Mouse (Mus musculus) CD4-positive helper T cell, adult 2 months (primary cell): ENCODE measurements around the gene Birc6.
"Not testable (repeated sequence)": the region's sequence is repeated elsewhere in the genome, so short reads cannot be mapped to it uniquely, and the experiment has no call there.

Experiments used
- DNase-seq: peaks from one replicate; pipeline ENCODE4 v3.0.0-alpha.2; 2012; ENCODE audit warnings: low read depth, missing footprints, low spot score

The Birc6 gene

GRCm38 (mm10) chr17:74559891-74560290 is 31.8 kb downstream of the Birc6 start:
- no peak for DNase-seq

DNA sequence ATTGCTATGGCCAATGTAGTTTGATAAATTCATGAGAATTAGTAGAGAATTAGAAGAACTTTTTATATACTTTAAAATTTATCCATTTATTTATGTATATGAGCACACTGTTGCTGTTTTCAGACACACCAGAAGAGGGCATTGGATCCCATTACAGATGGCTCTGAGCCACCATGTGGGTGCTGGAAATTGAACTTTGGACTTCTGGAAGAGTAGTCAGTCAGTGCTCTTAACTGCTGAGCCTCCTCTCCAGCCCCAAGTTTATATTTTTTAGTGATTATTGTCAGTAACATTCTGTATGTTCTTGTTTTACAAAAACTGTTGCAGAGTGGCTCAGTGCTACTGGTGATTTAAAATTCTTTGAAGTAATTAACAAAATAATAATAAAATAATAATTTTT is 36.1 kb downstream of the Birc6 start:
- DNase-seq = no peak

DNA sequence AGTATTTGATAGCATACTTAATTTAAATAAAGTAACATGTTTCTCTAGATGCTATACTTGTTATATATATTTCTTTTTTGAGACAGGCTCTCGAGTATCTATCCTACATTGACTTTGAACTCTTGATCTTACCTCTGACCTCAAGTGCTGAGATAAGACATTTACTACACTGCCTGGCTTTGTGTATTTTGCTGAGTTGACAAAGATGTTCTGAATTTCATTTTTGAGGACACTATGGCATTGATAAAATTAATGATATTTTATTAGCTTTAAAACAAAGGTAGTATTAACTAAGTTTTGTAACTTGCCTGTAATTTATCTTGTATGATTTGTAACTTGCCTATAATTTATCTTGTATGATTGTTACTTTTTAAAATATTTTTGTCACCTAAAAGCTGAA is 41.1 kb downstream of the Birc6 start:
- DNase-seq = no peak

DNA sequence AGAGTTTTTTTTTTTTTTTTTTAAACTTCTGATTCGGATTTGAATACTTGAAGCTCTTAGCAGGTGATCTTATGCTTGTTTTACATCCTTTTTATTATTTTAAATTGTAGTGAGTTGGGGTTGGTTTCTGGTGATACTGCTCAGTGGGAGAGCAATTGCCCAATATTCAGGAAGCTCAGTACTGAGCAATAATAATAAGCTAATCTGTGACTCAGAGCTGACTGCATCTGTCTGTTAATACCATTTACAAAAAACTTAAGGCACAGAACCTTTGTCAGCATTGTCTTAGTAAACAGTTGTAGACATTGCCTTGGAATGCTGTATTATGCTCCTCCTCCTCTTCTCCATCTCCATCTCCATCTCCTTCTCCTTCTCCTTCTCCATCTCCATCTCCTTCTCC is 42.5 kb downstream of the Birc6 start:
- DNase-seq = no peak

DNA sequence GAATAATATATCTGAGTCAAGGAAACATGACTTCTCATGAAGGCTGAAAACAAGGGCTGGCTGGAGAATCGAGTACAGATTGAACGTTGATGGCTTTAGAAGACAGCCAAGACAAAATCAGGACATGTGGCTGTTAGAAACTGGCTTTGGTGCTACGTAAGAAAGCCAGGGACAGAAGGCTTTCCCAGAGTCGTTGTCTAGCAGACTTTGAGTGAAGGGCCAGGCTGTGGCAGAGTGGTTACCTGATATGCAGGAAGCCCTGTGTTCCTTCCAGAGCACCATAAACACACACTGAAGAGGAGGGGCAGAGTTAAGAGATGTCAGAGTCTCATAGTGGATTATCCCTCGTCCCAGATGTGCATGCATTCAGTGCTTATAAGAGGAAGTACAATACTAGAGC is 49.1 kb downstream of the Birc6 start:
- DNase-seq = no peak

- no peak for DNase-seq
Observed at GRCm38 (mm10) chr17:74579586-74579985, 51.5 kb downstream of the Birc6 start.

- no peak for DNase-seq
Observed at GRCm38 (mm10) chr17:74580738-74581137, 52.6 kb downstream of the Birc6 start.

- no peak for DNase-seq
Observed at GRCm38 (mm10) chr17:74586768-74587167, 58.7 kb downstream of the Birc6 start.

DNA sequence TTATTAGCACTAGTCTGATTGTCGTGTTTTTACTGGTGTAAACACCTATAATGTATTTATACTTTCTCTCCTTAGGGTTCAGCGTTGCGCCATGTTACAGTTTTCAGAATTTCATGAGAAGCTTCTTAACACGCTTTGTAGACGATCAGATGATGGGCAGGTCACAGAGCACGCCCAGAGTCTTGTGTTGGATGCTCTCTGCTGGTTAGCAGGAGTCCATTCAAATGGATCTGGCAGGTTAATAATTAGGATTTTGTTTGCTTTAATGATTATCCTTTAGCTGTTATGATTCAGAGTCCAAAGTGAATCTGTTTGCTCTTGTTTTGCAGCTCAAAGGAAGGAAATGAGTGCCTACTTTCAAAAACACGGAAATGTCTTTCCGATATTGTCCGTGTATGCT is 70.8 kb downstream of the Birc6 start:
- DNase-seq = no peak

DNA sequence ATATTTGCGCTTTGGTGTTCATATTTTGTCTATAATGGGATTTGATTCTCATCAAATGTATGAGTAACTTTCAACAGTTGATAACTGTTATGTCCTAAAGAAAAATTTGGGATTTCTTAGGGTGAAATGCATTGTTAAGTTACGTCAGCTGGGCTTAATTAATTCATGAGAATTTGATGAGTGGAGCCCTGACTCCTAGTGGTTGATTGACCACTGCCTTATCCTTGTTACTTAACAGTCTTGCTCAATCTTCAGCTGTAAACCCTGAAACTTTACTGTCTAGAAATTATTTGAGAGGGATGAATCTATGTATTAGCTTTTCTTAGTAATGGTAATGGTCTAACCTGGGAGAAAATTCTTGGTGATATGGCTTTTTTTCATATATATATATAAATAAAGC is 71.3 kb downstream of the Birc6 start:
- DNase-seq = no peak

DNA sequence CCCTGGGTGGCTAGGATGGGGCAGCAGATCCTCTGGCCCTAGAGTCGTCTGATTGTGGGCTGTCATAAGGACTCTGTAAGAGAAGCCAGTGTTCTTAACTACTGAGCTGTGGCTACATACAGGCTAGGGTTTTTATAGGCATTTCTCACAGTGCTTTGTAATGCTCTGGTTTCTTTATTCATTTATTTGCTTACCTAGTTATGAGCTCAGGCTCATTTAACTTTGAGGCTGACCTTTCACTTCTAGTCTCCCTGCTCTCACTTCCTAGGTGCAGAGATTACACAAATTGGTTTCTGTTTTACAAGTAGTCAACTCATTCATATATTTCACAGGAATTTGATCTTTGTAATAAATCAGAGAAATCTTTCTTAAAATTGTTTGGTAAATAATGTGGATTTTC is 73.1 kb downstream of the Birc6 start:
- DNase-seq = no peak

DNA sequence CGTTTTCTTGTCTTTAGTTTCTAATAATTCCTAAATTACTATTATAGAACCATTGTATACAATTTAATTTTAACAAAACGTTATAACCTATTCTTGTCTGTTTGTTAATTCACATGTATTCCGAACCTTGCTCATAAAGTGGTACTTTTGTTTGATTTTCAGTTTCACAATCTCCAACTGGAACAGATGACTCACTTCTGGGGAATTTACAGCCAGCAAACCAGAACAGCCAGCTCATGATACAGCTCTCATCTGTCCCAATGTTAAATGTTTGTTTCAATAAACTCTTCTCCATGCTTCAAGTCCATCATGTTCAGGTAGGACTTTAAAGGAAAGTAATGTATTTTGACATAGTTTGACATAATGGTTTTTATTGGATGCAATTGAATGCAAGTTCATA is 102.7 kb downstream of the Birc6 start:
- DNase-seq = no peak

DNA sequence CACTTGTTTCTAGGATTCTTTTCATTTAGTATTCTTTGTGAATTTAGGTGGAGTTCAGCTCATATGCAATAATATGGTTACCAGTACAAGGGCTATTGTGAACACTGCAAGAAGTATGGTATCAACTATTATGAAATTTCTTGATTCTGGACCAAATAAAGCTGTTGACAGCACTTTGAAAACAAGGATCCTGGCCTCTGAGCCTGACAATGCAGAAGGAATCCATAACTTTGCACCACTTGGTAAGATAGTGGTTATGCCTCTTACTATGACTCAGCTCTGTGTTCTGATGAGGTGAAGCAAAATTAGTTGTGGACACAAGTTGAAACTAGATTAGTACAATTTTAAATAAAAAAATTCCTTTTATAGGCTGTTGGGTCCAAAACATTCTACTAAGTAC is 114.3 kb downstream of the Birc6 start:
- no peak for DNase-seq

DNA sequence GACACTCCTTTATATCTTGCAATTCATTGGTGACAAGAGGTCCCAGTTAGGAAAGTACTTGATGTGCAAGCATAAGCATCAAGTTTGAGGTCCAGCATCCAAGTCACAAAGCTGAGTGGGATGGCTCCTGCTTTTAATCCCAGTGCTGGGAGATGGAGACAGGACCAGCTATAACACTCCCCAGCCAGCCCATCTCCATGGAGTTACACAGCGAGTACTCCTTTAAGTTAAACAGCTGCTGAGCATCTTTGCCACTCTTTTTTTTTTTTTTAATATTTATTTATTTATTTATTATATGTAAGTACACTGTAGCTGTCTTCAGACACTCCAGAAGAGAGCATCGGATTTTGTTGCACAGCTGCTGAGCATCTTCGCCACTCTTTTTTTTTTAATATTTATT is 130.3 kb downstream of the Birc6 start:
- DNase-seq = no peak

- DNase-seq = no peak
Observed at GRCm38 (mm10) chr17:74668010-74668409, 139.9 kb downstream of the Birc6 start.

- DNase-seq = no peak
Observed at GRCm38 (mm10) chr17:74670031-74670430, 141.9 kb downstream of the Birc6 start.

DNA sequence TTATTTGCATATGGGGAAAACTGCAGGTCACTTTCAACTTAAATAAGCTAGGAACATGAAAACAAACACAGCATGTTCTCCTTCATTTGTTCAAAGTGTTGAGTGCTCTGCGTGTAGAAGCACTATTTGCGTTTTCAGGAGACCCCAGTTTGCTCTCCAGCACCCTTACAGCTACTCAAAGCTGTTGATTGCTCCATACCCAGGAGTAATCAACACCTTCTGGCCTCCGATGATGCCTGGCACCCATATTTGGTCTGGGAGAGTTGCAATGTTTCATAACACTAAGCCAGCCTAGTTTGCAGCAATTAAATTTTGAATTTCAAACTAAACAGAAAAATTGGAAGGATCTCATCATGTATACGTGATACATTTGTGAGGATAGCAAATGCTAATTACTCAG is 144.4 kb downstream of the Birc6 start:
- DNase-seq = no peak

DNA sequence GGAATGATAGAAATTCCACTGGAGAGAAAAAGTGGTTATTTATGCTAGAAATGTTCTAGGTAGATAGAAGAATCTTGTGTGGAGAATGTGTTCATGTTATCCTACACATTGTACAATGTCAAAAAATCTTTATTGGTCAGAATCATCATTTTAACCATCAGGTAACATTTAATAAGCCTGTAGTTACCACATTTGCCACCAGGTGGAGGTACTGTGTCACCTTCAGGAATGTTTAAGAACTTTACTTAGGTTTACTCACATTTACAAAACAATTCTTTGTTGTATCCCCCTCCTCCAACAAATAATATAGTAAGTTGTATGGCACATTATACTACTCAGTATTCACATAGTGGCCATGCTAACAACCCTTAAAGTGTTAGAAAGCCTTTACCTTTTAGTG is 145.2 kb downstream of the Birc6 start:
- DNase-seq = peak; percentile 53

- DNase-seq = no peak
Observed at GRCm38 (mm10) chr17:74678061-74678460, 150.0 kb downstream of the Birc6 start.

GRCm38 (mm10) chr17:74684927-74685326 is 156.8 kb downstream of the Birc6 start:
- DNase-seq = no peak

- DNase-seq = no peak
Observed at GRCm38 (mm10) chr17:74688555-74688954, 160.5 kb downstream of the Birc6 start.

DNA sequence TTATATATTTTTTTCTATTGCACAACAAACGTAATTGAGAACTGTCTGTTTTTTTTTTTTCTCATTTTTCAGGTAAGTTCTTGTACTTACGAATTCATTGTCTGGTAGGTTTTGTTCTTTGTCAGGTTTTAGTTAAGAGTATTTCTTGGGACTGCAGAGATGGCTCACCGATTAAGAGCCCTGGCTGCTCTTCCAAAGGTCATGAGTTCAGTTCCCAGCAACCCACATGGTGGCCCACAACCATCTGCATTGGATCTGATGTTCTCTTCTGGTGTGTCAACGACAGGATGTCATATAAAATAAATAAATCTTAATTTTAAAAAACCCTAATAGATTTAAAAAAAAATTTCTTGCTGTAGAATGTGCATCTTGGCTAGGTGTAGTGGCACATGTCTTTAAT is 161.3 kb downstream of the Birc6 start:
- DNase-seq = no peak

DNA sequence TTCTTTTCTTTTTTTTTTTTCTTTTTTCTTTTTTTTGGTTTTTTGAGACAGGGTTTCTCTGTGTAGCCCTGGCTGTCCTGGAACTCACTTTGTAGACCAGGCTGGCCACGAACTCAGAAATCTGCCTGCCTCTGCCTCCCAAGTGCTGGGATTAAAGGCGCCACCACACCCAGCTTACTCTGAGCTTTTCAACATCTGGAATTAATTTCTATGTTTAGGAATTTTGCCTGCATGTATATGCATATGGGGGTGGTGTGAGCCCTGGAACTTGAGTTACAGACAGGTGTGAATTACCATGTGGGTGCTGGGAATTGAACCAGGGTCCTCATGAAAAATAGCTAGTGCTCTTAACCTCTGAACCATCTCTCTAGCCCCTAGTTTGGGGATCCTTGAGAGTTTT is 173.6 kb downstream of the Birc6 start:
- DNase-seq = not testable (repeated sequence)

DNA sequence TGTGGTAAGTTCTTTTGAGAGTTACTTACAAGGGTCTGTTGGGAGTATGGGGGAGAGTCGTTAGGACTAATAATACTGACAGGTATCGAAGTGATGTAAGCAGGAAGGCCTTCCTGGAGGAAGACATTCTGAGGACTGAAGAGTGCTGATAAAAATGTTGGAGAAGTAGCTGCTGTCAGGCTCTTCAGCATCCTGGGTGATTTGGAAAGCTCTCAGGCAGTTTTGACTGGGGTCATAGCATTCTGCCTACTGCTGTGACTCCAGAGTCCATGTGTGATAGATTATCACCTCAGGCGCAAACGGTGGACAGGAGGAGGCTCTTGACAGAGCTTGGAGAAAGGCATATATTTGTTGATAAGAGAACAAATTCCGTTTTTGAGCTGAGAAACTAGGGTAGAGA is 177.4 kb downstream of the Birc6 start:
- no peak for DNase-seq

DNA sequence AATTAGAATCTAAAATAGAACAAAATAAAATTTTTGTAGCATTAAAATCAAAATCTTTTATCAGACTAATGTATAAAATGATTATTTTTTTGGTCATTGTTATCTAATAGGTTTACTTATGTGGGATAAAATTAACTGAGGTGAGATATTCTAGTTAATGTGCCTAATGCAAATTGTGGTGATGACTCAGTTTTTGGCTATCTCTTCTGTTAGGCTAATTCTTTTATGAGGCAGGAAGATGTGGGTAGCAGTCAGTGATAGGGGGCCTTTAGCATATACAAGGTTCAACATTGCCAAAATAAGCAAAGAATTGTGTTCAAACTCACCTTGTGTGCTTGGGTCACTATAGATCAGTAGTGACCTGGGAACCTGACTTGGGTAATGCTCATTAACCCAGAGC is 178.5 kb downstream of the Birc6 start:
- no peak for DNase-seq
